Mouse (Mus musculus) brain, embryonic 14.5 days (tissue): ENCODE results near the gene Tmem37.

Source experiments
- CTCF ChIP-seq: fragments of 200-500 bp; IDR thresholded peaks from 2 replicates; pipeline ENCODE4 v1.5.1; 2012; ENCODE audit warnings: inconsistent platforms, mild to moderate bottlenecking, moderate library complexity, borderline replicate concordance; ENCODE audit not compliant: insufficient read depth, insufficient read length; ENCODE audit errors: extremely low read depth
- POLR2A ChIP-seq: fragments of 200-500 bp; IDR thresholded peaks from 2 replicates; pipeline ENCODE4 v1.6.1; 2012; ENCODE audit warnings: mild to moderate bottlenecking, inconsistent platforms, borderline replicate concordance; ENCODE audit not compliant: poor library complexity, insufficient read depth, insufficient read length, severe bottlenecking; ENCODE audit errors: extremely low read depth

DNA sequence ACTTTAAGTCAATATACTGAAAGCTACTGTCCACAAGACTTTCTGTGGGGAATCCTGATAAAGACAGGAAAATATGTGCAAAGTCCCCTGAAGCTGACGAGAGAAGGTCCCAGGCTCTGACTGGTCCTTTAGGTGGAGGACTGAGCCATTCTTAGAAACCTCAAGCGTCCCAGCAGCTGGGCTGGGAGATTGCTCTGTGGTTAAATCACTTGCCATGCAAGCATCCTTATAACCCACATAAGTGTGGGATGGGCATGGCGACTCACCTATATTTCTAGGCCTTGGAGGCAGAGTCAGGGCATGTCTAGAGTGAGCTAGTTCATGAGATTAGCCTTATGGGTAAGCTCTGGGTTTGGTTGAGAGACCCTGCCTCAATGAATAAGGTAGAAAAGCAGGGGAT lies 7.2 kb downstream of the Tmem37 start:
- no peak for TF ChIP-seq CTCF
- TF ChIP-seq POLR2A: no peak
